Mouse (Mus musculus) heart, postnatal 0 days (tissue): Measurements from ENCODE around the gene Tfb1m.

Experiments used
- CTCF ChIP-seq: IDR thresholded peaks from 2 replicates; pipeline ENCODE4 v1.5.1; 2016; ENCODE audit warnings: antibody characterized with exemption, control low read depth, low read depth
- EP300 ChIP-seq: IDR thresholded peaks from 2 replicates; pipeline ENCODE4 v1.6.1; 2016; ENCODE audit warnings: antibody characterized with exemption, low read depth

- TF ChIP-seq CTCF (no peak), EP300 (no peak)
These were observed 51.9 kb downstream of the Tfb1m start for GRCm38 (mm10) chr17:3505711-3506110.
